Mouse (Mus musculus) forebrain, embryonic 11.5 days (tissue): ENCODE data around the gene Olfr90. TPM values are rescaled to one million over a fixed set of nuclear protein-coding genes. Genes with fewer than 3 reads are reported as not detected.

ENCODE experiments used
- ATAC-seq: fragments of 200-750 bp; cut with Nextera tagmentation; replicated peaks from 2 replicates; pipeline ENCODE4 v1.8.0; 2017; ENCODE audit warnings: moderate TSS enrichment; ENCODE audit not compliant: low FRiP score
- DNase-seq: peaks from one replicate; pipeline ENCODE4 v3.0.0-alpha.2; 2017; ENCODE audit warnings: low spot score
- H3K27ac ChIP-seq: fragments of 300-500 bp; sonication (generic); 2 replicates; pipeline ENCODE4 v1.5.1; 2014; ENCODE audit warnings: low read depth, low read length
- H3K27me3 ChIP-seq: fragments of 300-500 bp; sonication (generic); 2 replicates; pipeline ENCODE4 v1.6.1; 2014; ENCODE audit warnings: mild to moderate bottlenecking, low read length, mixed read lengths; ENCODE audit not compliant: control insufficient read depth, insufficient read depth
- H3K36me3 ChIP-seq: fragments of 300-500 bp; sonication (generic); 2 replicates; pipeline ENCODE4 v1.6.1; 2014; ENCODE audit warnings: mild to moderate bottlenecking, low read length, moderate library complexity, mixed read lengths; ENCODE audit not compliant: control insufficient read depth, insufficient read depth
- H3K4me1 ChIP-seq: fragments of 300-500 bp; sonication (generic); replicated peaks from 2 replicates; pipeline ENCODE4 v1.6.1; 2014; ENCODE audit warnings: low read length, mixed read lengths; ENCODE audit not compliant: control insufficient read depth, insufficient read depth
- H3K4me2 ChIP-seq: fragments of 300-500 bp; sonication (generic); 2 replicates; pipeline ENCODE4 v1.6.1; 2014; ENCODE audit warnings: low read depth, mild to moderate bottlenecking, low read length, moderate library complexity, mixed read lengths; ENCODE audit not compliant: severe bottlenecking
- H3K4me3 ChIP-seq: fragments of 300-500 bp; sonication (generic); 2 replicates; pipeline ENCODE4 v1.5.1; 2014; ENCODE audit warnings: low read depth, low read length
- H3K9ac ChIP-seq: fragments of 300-500 bp; sonication (generic); 2 replicates; pipeline ENCODE4 v1.6.1; 2014; ENCODE audit warnings: low read length
- H3K9me3 ChIP-seq: fragments of 300-500 bp; sonication (generic); 2 replicates; pipeline ENCODE4 v1.6.1; 2016; ENCODE audit warnings: low read length, mixed read lengths; ENCODE audit not compliant: control insufficient read depth
- whole genome bisulfite sequencing: fragments of 180-500 bp; shearing (Covaris S2); extraction: QIAGEN DNeasy Blood & Tissue Kit; methylation state at CpG from one replicate; pipeline ENCODE4 v1.1.7; 2014; 5-methylcytosine and 5-hydroxymethylcytosine counted together
- polyA plus RNA-seq: library from polyadenylated mRNA; unstranded; fragments of >200 nt; fragmentation: Nextera tagmentation; extraction: Ambion mirVana; gene quantifications from 2 replicates; pipeline ENCODE4 v1.2.1, GENCODE M21; 2014

The Olfr90 gene
- polyA plus RNA-seq, 1 experiment from 2014 or later = not detected

DNA sequence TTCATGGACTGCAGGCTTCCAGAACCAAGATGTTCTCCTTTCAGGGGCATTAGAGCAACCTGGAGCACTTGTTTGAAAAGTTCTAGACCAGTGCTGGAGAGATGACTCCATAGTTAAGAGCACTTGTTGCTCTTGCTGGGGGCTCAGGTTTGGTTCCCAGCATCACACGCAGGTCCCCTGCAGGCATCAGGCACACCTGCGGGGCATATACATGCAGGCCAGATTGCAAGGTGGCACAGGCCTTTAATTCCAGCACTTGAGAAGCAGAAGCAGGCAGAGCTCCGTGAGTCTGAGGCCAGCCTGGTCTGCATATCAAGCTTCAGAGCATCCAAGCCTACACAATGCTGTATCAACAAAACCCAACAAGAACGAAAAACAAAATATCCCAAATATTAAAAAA is 6.6 kb downstream of the Olfr90 start:
- WGBS = 88% methylated on average over 4 of the region's 4 CpGs
- Histone ChIP-seq H3K36me3 (no peaks in the 10 kb centered on the region), H3K9me3 (no peaks in the 10 kb centered on the region), H3K9ac (no peak overlapping the region), H3K4me2 (no peak overlapping the region), H3K27ac (no peak overlapping the region), H3K27me3 (no peaks in the 10 kb centered on the region), H3K4me3 (no peak overlapping the region), H3K4me1 (peaks cover 5% of the 10 kb centered on the region; the same call in 1 of the 2 replicates)
- DNase-seq (no peak), ATAC-seq (no peak)

DNA sequence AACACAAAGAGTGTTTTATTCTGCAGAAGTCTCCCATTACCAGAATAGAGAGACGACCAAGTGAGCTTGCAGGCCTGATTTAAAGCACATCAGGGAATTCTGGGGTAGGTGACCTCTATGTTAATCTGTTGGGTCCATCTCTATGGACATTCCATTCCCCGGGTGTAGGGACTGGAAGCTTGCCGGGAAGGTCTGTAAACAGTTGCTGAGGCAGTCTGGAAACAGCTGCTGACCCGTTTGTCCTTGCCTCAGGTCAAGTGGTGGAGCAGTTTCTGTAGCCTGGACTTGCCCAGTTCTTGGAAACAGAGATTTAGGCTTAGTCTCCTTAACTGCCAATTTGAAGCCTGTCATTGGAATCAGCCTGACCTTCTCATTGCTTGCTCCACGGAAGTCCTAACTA is 8.2 kb downstream of the Olfr90 start:
- WGBS = 19% methylated on average over 5 of the region's 5 CpGs
- no peaks in the 10 kb centered on the region for H3K9me3 ChIP-seq
- H3K4me2 ChIP-seq = no peak overlapping the region
- DNase-seq = no peak
- peaks cover 5% of the 10 kb centered on the region; the same call in 1 of the 2 replicates for H3K4me1 ChIP-seq
- no peak overlapping the region for H3K4me3 ChIP-seq
- H3K27ac ChIP-seq = no peak overlapping the region
- ATAC-seq = no peak
- no peak overlapping the region for H3K9ac ChIP-seq
- H3K27me3 ChIP-seq = no peaks in the 10 kb centered on the region
- no peaks in the 10 kb centered on the region; the same call in 1 of the 2 replicates for H3K36me3 ChIP-seq

DNA sequence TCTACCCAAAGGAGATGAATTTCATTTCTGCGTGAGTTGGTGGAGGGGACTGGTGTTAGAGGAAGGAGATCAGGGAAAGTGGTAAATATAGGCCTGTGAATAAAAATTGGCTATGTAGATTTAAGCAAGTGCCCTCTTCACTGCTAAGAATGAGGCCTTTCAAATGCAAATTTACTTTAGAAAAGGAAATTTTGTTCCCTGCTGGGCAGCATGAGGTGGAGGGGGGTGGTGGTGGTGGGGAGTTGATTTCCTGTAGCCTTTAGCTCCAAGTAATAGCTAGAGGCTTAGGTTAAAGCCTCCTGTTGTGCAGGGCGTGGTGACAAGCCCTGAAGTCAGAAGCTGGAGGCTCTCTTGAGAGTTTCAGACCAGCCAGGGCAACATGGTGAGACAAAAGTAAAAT is 9.3 kb downstream of the Olfr90 start:
- no peaks in the 10 kb centered on the region for H3K27me3 ChIP-seq
- 4% methylated on average over 2 of the region's 2 CpGs for WGBS
- H3K27ac ChIP-seq = peak overlapping the region; percentile 48; the same call in 1 of the 2 replicates
- H3K4me2 ChIP-seq = peak overlapping the region; percentile 20; the same call in 1 of the 2 replicates
- H3K9me3 ChIP-seq = no peaks in the 10 kb centered on the region
- H3K9ac ChIP-seq = 0 out of 2 replicates have a peak overlapping the region, but pooled peaks have one; percentile 21
- H3K36me3 ChIP-seq = no peaks in the 10 kb centered on the region; the same call in 1 of the 2 replicates
- peaks cover 5% of the 10 kb centered on the region; the same call in 1 of the 2 replicates for H3K4me1 ChIP-seq
- no peak overlapping the region for H3K4me3 ChIP-seq
- DNase-seq (no peak), ATAC-seq (peak; percentile 67)

DNA sequence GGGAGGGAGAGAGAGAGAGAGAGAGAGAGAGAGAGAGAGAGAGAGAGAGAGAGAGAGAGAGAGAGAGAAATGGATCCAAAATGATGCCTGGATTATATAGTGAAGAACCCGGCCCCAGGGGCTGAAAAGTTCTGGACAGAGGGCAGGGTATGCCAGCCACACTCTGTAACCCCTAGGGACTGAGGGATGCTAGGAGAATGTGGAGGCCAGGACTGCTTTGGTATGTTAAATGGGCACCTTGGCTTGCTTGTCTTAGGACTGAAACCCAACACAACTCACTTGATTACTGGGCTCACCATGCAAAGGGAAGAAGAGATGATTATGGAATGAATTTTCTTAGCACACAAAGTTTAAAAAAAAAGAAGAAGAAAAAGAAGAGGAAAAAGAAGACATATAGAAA is 10.1 kb downstream of the Olfr90 start:
- ATAC-seq = no peak
- Histone ChIP-seq H3K4me3 (no peak overlapping the region), H3K4me1 (peaks cover 5% of the 10 kb centered on the region; the same call in 1 of the 2 replicates), H3K4me2 (no peak overlapping the region), H3K9me3 (no peaks in the 10 kb centered on the region), H3K36me3 (no peaks in the 10 kb centered on the region; the same call in 1 of the 2 replicates), H3K27me3 (no peaks in the 10 kb centered on the region), H3K27ac (no peak overlapping the region), H3K9ac (no peak overlapping the region)
- DNase-seq = no peak
- 7% methylated on average over 1 of the region's 1 CpGs for WGBS

DNA sequence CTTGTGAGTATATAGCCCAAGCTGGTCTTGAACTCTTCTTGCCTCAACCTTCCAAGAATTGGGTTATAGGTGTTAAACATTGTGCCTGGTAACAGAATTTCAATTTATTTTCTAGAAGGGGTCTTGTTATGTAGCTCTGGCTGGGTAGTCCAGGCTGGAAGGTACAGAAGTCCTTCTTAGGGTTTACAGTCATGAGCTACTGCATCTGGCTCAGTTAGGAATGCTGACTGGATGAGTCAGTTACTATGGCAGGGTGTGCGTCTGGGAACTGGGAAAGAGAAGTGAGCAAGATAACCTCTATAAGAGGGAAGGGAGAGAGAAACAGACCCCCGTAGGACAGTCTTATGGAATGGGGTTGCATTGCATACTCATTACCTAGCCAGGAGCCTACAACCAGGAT is 12.5 kb downstream of the Olfr90 start:
- H3K4me3 ChIP-seq = no peak overlapping the region
- H3K27me3 ChIP-seq = no peaks in the 10 kb centered on the region
- DNase-seq (no peak), ATAC-seq (no peak)
- no peaks in the 10 kb centered on the region; the same call in 1 of the 2 replicates for H3K36me3 ChIP-seq
- WGBS = 94% methylated on average over 2 of the region's 2 CpGs
- H3K9ac ChIP-seq = no peak overlapping the region
- H3K4me1 ChIP-seq = peaks cover 7% of the 10 kb centered on the region; the same call in 1 of the 2 replicates
- no peaks in the 10 kb centered on the region for H3K9me3 ChIP-seq
- H3K27ac ChIP-seq = no peak overlapping the region
- no peak overlapping the region for H3K4me2 ChIP-seq

DNA sequence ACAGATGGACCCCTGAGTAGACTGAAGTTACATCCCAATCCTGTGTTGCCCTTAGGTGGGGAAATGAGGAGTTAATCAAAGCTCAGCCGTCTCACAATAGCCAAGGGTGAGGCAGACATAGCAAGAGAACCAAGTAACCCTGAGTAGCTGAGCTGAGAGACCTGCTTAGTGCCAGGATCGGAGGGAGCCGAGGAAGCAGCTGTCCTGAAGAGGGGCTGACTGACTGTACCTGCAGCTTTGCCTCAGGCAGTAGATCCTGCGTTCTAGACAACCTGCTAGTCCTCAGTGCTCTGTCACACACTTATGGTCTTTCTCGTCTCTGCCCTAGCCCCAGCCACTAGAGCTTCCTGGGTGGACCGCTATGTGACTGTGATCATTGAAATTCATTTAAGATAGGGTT is 13.1 kb downstream of the Olfr90 start:
- no peak for ATAC-seq
- Histone ChIP-seq H3K4me1 (peaks cover 7% of the 10 kb centered on the region; the same call in 1 of the 2 replicates), H3K4me2 (no peak overlapping the region), H3K27ac (no peak overlapping the region), H3K27me3 (no peaks in the 10 kb centered on the region), H3K9me3 (no peaks in the 10 kb centered on the region), H3K9ac (no peak overlapping the region), H3K36me3 (peaks cover 2% of the 10 kb centered on the region; the same call in 1 of the 2 replicates), H3K4me3 (no peak overlapping the region)
- DNase-seq = no peak
- WGBS = 85% methylated on average over 6 of the region's 6 CpGs

DNA sequence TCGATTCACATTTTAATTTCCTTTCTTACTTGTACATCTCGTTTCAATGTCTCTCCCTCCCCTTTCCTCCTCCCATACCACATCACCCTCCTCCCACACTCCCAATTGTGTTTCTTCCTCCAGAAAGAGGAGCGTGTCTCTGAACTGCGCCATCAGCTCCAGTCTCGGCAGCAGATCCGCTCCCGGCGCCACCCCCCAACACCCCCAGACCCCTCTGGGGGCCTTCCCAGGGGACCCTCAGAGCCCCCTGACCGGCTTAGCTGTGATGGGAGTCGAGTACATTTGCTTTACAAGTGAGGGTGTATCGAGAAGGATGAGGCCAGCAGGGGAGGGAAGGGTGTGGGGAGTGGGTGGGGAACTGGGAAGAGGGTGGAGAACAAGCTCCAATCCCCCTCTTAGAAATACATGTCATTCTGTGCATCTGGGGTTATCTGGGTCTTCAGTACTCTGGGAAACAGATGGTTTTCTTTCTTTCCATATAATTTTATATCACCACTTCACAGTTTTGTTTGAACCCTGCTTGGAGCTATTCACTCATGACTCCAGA is 15.5 kb downstream of the Olfr90 start:
- H3K9me3 ChIP-seq = no peaks in the 10 kb centered on the region
- 43% methylated on average over 11 of the region's 11 CpGs for WGBS
- H3K27ac ChIP-seq = peak overlapping the region; percentile 46; the same call in 1 of the 2 replicates
- peak; percentile 25; the same call in 1 of the 2 replicates for ATAC-seq
- no peak overlapping the region for H3K4me2 ChIP-seq
- peaks cover 2% of the 10 kb centered on the region; the same call in 1 of the 2 replicates for H3K4me1 ChIP-seq
- DNase-seq = no peak
- 0 out of 2 replicates have a peak overlapping the region, but pooled peaks have one; percentile 20 for H3K9ac ChIP-seq
- H3K27me3 ChIP-seq = no peaks in the 10 kb centered on the region
- no peak overlapping the region for H3K4me3 ChIP-seq
- peaks cover 4% of the 10 kb centered on the region; the same call in 1 of the 2 replicates for H3K36me3 ChIP-seq

DNA sequence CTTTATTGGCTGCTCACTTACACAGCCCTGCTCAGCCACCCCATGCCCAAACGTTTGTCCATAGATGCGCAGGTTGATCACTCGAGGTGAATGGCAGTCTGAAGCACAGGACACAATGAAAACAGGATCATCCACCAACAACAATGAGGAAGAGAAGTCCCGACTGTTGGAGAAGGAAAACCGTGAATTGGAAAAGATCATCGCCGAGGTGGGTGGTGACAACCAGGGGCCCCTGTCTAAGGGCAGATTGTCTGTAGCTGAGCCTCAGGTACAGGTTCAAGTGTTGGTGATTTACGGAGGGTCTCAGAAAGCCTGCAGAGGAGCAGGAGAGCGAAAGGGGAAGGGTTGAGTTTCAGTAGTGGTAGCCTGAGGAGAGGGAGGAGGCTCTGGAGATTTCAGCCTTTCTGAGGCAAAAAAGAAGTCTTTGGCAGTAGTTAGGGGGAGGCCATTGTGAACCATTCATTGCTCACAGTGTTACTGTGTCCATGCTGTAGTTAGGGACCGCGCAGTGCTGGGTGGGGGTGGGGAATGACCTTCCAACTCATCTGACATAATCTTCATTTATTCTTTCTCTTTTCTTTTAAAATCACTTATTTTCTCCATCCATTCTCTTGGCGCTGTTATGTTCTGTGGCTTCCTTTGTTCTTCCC is 16.1 kb downstream of the Olfr90 start:
- peaks cover 2% of the 10 kb centered on the region; the same call in 1 of the 2 replicates for H3K4me1 ChIP-seq
- peaks cover 4% of the 10 kb centered on the region; the same call in 1 of the 2 replicates for H3K36me3 ChIP-seq
- H3K27me3 ChIP-seq = no peaks in the 10 kb centered on the region
- DNase-seq (no peak), ATAC-seq (0 out of 2 replicates have a peak, but pooled peaks have one; percentile 38)
- H3K27ac ChIP-seq = peak overlapping the region; percentile 46; the same call in 1 of the 2 replicates
- no peak overlapping the region for H3K4me2 ChIP-seq
- WGBS = 61% methylated on average over 12 of the region's 12 CpGs
- H3K9me3 ChIP-seq = no peaks in the 10 kb centered on the region
- peak overlapping the region; percentile 32; the same call in 1 of the 2 replicates for H3K9ac ChIP-seq
- no peak overlapping the region for H3K4me3 ChIP-seq
